Comparison of ENCODE assay signal across 16 mouse cellular contexts in genomic region chr5:64269669-64270068, GRCm38 (mm10).
A peak's percentile ranks its signal among the peaks of the same experiment; 100 is the strongest.
DNase-seq lines count a peak whose midpoint lies in the region; ATAC-seq and TF ChIP-seq lines count a peak whose summit lies in the region.
"Had no signal": no experiment of that assay in that cellular context is flagged by ENCODE, and none has a peak within 500 bp of the region (broad histone marks: within the 10 kb centered on the region; RNA-seq: fewer than 3 reads in every experiment).

No protein-coding gene starts in this region.

- TF ChIP-seq POLR2A in myocyte (IDR thresholded peaks at IDR 0.05; ENCODE audit: insufficient read length, low read depth): no peak

- 0 out of 2 replicates have a peak, but pooled peaks cover 7% of the 10 kb centered on the region for H3K36me3 ChIP-seq in intestine, embryonic 16.5 days (ENCODE audit: control insufficient read depth, insufficient read depth, low read length)
- H3K36me3 ChIP-seq in intestine, embryonic 15.5 days: peaks cover 4% of the 10 kb centered on the region; the same call in 1 of the 2 replicates
- H3K36me3 ChIP-seq in neural tube, embryonic 14.5 days (ENCODE audit: control insufficient read depth, insufficient read depth, low read length): no peaks in the 10 kb centered on the region
- H3K36me3 ChIP-seq in embryonic facial prominence, embryonic 14.5 days (ENCODE audit: control insufficient read depth, insufficient read depth, low read length): peaks cover 14% of the 10 kb centered on the region; the same call in 1 of the 2 replicates
- peaks cover 16% of the 10 kb centered on the region for H3K36me3 ChIP-seq in myocyte (ENCODE audit: control insufficient read depth, insufficient read depth)

- no peaks in the 10 kb centered on the region for H3K27me3 ChIP-seq in intestine, embryonic 16.5 days (replicated peaks; ENCODE audit: control insufficient read depth, insufficient read depth, low read length)
- no peaks in the 10 kb centered on the region for H3K27me3 ChIP-seq in intestine, embryonic 15.5 days (replicated peaks)
- H3K27me3 ChIP-seq in neural tube, embryonic 14.5 days (ENCODE audit: control insufficient read depth, insufficient read depth, low read length): no peaks in the 10 kb centered on the region
- no peaks in the 10 kb centered on the region for H3K27me3 ChIP-seq in embryonic facial prominence, embryonic 14.5 days (replicated peaks; ENCODE audit: control insufficient read depth, insufficient read depth, low read length)
- H3K27me3 ChIP-seq in myocyte (ENCODE audit: control insufficient read depth, insufficient read depth, insufficient read length): no peaks in the 10 kb centered on the region

- no peak overlapping the region for H3K4me3 ChIP-seq in intestine, embryonic 16.5 days (ENCODE audit: low read length)
- no peak overlapping the region for H3K4me3 ChIP-seq in intestine, embryonic 15.5 days (replicated peaks)
- no peak overlapping the region for H3K4me3 ChIP-seq in neural tube, embryonic 14.5 days (ENCODE audit: low read depth, low read length)
- no peak overlapping the region for H3K4me3 ChIP-seq in embryonic facial prominence, embryonic 14.5 days (ENCODE audit: low read depth, low read length)
- no peak overlapping the region for H3K4me3 ChIP-seq in myocyte
- H3K4me3 ChIP-seq: left cerebral cortex, adult 2 months had no signal

- no peak for ATAC-seq in intestine, embryonic 16.5 days
- ATAC-seq in intestine, embryonic 15.5 days: no peak
- ATAC-seq in neural tube, embryonic 14.5 days (ENCODE audit: low read depth): 0 out of 2 replicates have a peak, but pooled peaks have one; percentile 9
- ATAC-seq in embryonic facial prominence, embryonic 14.5 days (ENCODE audit: low read depth): no peak
- ATAC-seq: CD4-positive, CD25-positive, alpha-beta regulatory T cell, adult 4 months; inflammation-experienced regulatory T-cells, adult 6 months had no signal

- no peaks in the 10 kb centered on the region for H3K79me2 ChIP-seq in myocyte (ENCODE audit: control insufficient read depth, insufficient read depth)

- H3K4me1 ChIP-seq in intestine, embryonic 16.5 days (ENCODE audit: control insufficient read depth, insufficient read depth, low read length): peaks cover 7% of the 10 kb centered on the region; the same call in 1 of the 2 replicates
- 0 out of 2 replicates have a peak, but pooled peaks cover 4% of the 10 kb centered on the region for H3K4me1 ChIP-seq in intestine, embryonic 15.5 days (replicated peaks)
- no peaks in the 10 kb centered on the region for H3K4me1 ChIP-seq in neural tube, embryonic 14.5 days (ENCODE audit: control insufficient read depth, insufficient read depth, low read length)
- no peaks in the 10 kb centered on the region for H3K4me1 ChIP-seq in embryonic facial prominence, embryonic 14.5 days (ENCODE audit: control insufficient read depth, insufficient read depth, low read length)

- no peak overlapping the region for H3K9ac ChIP-seq in intestine, embryonic 16.5 days (ENCODE audit: low read depth, low read length)
- no peak overlapping the region for H3K9ac ChIP-seq in intestine, embryonic 15.5 days
- H3K9ac ChIP-seq in neural tube, embryonic 14.5 days (replicated peaks; ENCODE audit: low read depth, low read length): no peak overlapping the region
- H3K9ac ChIP-seq in embryonic facial prominence, embryonic 14.5 days (ENCODE audit: low read depth, low read length): no peak overlapping the region

- 0 out of 2 replicates have a peak overlapping the region, but pooled peaks have one; percentile 17 for H3K27ac ChIP-seq in intestine, embryonic 16.5 days (ENCODE audit: low read length)
- no peak overlapping the region for H3K27ac ChIP-seq in intestine, embryonic 15.5 days
- no peak overlapping the region for H3K27ac ChIP-seq in neural tube, embryonic 14.5 days (ENCODE audit: low read depth, low read length)
- H3K27ac ChIP-seq in embryonic facial prominence, embryonic 14.5 days (replicated peaks; ENCODE audit: low read depth, low read length): no peak overlapping the region
- H3K27ac ChIP-seq: left cerebral cortex, adult 2 months; macrophage had no signal

- H3ac ChIP-seq in myocyte (ENCODE audit: control insufficient read depth, insufficient read length): no peak overlapping the region

- DNase-seq in neural tube, embryonic 10.5 days (ENCODE audit: extremely low spot score, low spot score): no peak
- peak; percentile 40 for DNase-seq in embryonic facial prominence, embryonic 14.5 days (ENCODE audit: low spot score)
- DNase-seq in thymus, postnatal 10 days (ENCODE audit: low spot score in 2 of 2): no peak
- DNase-seq: cerebellum, adult 18-20 months; gastrocnemius, postnatal 25 days; heart, postnatal 36 days; right cerebral cortex, postnatal 14 days had no signal

- H3K9me3 ChIP-seq in intestine, embryonic 16.5 days (ENCODE audit: control insufficient read depth, low read length): no peaks in the 10 kb centered on the region
- no peaks in the 10 kb centered on the region for H3K9me3 ChIP-seq in intestine, embryonic 15.5 days
- no peaks in the 10 kb centered on the region for H3K9me3 ChIP-seq in neural tube, embryonic 14.5 days (ENCODE audit: control insufficient read depth, low read length)
- H3K9me3 ChIP-seq in embryonic facial prominence, embryonic 14.5 days (ENCODE audit: control insufficient read depth, low read length): no peaks in the 10 kb centered on the region

- WGBS in intestine, embryonic 16.5 days: 33% methylated on average over 7 of the region's 7 CpGs
- WGBS in intestine, embryonic 15.5 days: 35% methylated on average over 7 of the region's 7 CpGs
- 28% methylated on average over 7 of the region's 7 CpGs for WGBS in neural tube, embryonic 14.5 days
- WGBS in embryonic facial prominence, embryonic 14.5 days: 32% methylated on average over 7 of the region's 7 CpGs

- no peak overlapping the region for H3K4me2 ChIP-seq in intestine, embryonic 16.5 days (ENCODE audit: low read depth, low read length)
- no peak overlapping the region for H3K4me2 ChIP-seq in intestine, embryonic 15.5 days (replicated peaks)
- H3K4me2 ChIP-seq in neural tube, embryonic 14.5 days (ENCODE audit: low read depth, low read length): no peak overlapping the region
- H3K4me2 ChIP-seq in embryonic facial prominence, embryonic 14.5 days (ENCODE audit: low read depth, low read length): no peak overlapping the region
- peak overlapping the region; percentile 24 for H3K4me2 ChIP-seq in myocyte (ENCODE audit: low read depth)
- H3K4me2 ChIP-seq: heart, embryonic 11.5 days had no signal

TF ChIP-seq in myocyte, 11 proteins besides CTCF, POLR2A, EP300 and RAD21:
- TF ChIP-seq REST (IDR thresholded peaks at IDR 0.05; ENCODE audit: insufficient read depth, insufficient read length) (no peak), MYOD1 (IDR thresholded peaks at IDR 0.05; ENCODE audit: control insufficient read depth in 1 of 3, insufficient read length in 2 of 3, low read depth in 2 of 3) (peak in 1 of 3 experiments; percentile 52)
